Mouse (Mus musculus) cerebellum, adult 18-20 months (tissue): ENCODE results near the gene Rasgrf1.

Source experiments
- DNase-seq, 2 experiments: peaks; one replicate each; pipeline ENCODE4 v3.0.0; 2021

The Rasgrf1 gene

GRCm38 (mm10) chr9:89907941-89908340 is 1.8 kb upstream of the Rasgrf1 start:
- no peak for DNase-seq

GRCm38 (mm10) chr9:89908601-89909000 is 1.1 kb upstream of the Rasgrf1 start:
- DNase-seq: peak; percentile 70 to 79

- DNase-seq: peak; percentile 23 to 43
These were observed 298 bp downstream of the Rasgrf1 start for GRCm38 (mm10) chr9:89910011-89910400.

- peak; percentile 25 to 44 for DNase-seq
These were observed 1.2 kb downstream of the Rasgrf1 start for GRCm38 (mm10) chr9:89910741-89911444.

GRCm38 (mm10) chr9:89911891-89912549 is 2.3 kb downstream of the Rasgrf1 start:
- DNase-seq: no peak

- no peak for DNase-seq
These were observed 3.4 kb downstream of the Rasgrf1 start for GRCm38 (mm10) chr9:89913135-89913534.

- DNase-seq: no peak
These were observed 6.8 kb downstream of the Rasgrf1 start for GRCm38 (mm10) chr9:89916471-89916870.

GRCm38 (mm10) chr9:89917431-89917830 is 7.7 kb downstream of the Rasgrf1 start:
- no peak for DNase-seq

GRCm38 (mm10) chr9:89918832-89919231 is 9.1 kb downstream of the Rasgrf1 start:
- DNase-seq: no peak

- DNase-seq: peak; percentile 21 to 26
These were observed 11.4 kb downstream of the Rasgrf1 start for GRCm38 (mm10) chr9:89921121-89921520.

- no peak for DNase-seq
These were observed 13.0 kb downstream of the Rasgrf1 start for GRCm38 (mm10) chr9:89922666-89923065.

GRCm38 (mm10) chr9:89924836-89925235 is 15.1 kb downstream of the Rasgrf1 start:
- no peak for DNase-seq

- no peak for DNase-seq
These were observed 18.8 kb downstream of the Rasgrf1 start for GRCm38 (mm10) chr9:89928497-89928896.

- DNase-seq: no peak
These were observed 30.7 kb downstream of the Rasgrf1 start for GRCm38 (mm10) chr9:89940428-89940827.

- no peak for DNase-seq
These were observed 37.1 kb downstream of the Rasgrf1 start for GRCm38 (mm10) chr9:89946830-89947229.

- no peak for DNase-seq
These were observed 38.9 kb downstream of the Rasgrf1 start for GRCm38 (mm10) chr9:89948602-89949001.

- no peak for DNase-seq
These were observed 44.0 kb downstream of the Rasgrf1 start for GRCm38 (mm10) chr9:89953596-89954215.

- no peak for DNase-seq
These were observed 45.3 kb downstream of the Rasgrf1 start for GRCm38 (mm10) chr9:89954860-89955479.

GRCm38 (mm10) chr9:89958959-89959358 is 49.3 kb downstream of the Rasgrf1 start:
- DNase-seq: no peak

- DNase-seq: no peak
These were observed 54.4 kb downstream of the Rasgrf1 start for GRCm38 (mm10) chr9:89964091-89964490.

- DNase-seq: no peak
These were observed 58.0 kb downstream of the Rasgrf1 start for GRCm38 (mm10) chr9:89967716-89968115.

- DNase-seq: no peak
These were observed 59.2 kb downstream of the Rasgrf1 start for GRCm38 (mm10) chr9:89968836-89969450.

GRCm38 (mm10) chr9:89970271-89970670 is 60.6 kb downstream of the Rasgrf1 start:
- DNase-seq: no peak
